Mouse (Mus musculus): ENCODE results near the gene 4933407L21Rik. TPM values are rescaled to one million over a fixed set of nuclear protein-coding genes. Genes with fewer than 3 reads are reported as not detected.

4933407L21Rik gene
- total RNA-seq, 2 experiments from 2014 or later: 6.5 to 7.5 TPM

Other genes with a start within 250 kb of the 4933407L21Rik start
- 1 to 10 TPM in 1 of 2 experiments, under 1 TPM in 1; 0.17 to 1.2 TPM for gene A630001G21Rik, start 149.8 kb upstream of the 4933407L21Rik start, total RNA-seq (2021)
- gene Cab39, start 135.0 kb upstream of the 4933407L21Rik start, total RNA-seq (2021): 100 to 1,000 TPM; 150 to 163 TPM
- 100 to 1,000 TPM; 719 to 821 TPM for gene Itm2c, start 34.2 kb upstream of the 4933407L21Rik start, total RNA-seq (2021)
- gene Gpr55, start 32.5 kb downstream of the 4933407L21Rik start, total RNA-seq (2021): not detected
- under 1 TPM; 0.36 to 0.99 TPM for gene Spata3, start 88.3 kb downstream of the 4933407L21Rik start, total RNA-seq (2021)
- 1 to 10 TPM; 5.6 to 9.0 TPM for gene 2810459M11Rik, start 117.4 kb downstream of the 4933407L21Rik start, total RNA-seq (2021)
- 100 to 1,000 TPM; 106 TPM for gene Psmd1, start 135.9 kb downstream of the 4933407L21Rik start, total RNA-seq (2021)
- gene Htr2b, start 183.5 kb downstream of the 4933407L21Rik start, total RNA-seq (2021): not detected
- gene Gm21972, start 205.2 kb downstream of the 4933407L21Rik start, total RNA-seq (2021): 1 to 10 TPM in 1 of 2 experiments, not detected in 1; 3.2 TPM
- 10 to 100 TPM; 34.1 to 46.5 TPM for gene Armc9, start 226.3 kb downstream of the 4933407L21Rik start, total RNA-seq (2021)